Mouse (Mus musculus) kidney, embryonic 15.5 days (tissue): ENCODE data around the gene Gpr37l1. TPM values are rescaled to one million over a fixed set of nuclear protein-coding genes. Genes with fewer than 3 reads are reported as not detected.

Experiments used
- ATAC-seq: fragments of 200-750 bp; cut with Nextera tagmentation; replicated peaks from 2 replicates; pipeline ENCODE4 v1.8.0; 2017; ENCODE audit warnings: moderate TSS enrichment; ENCODE audit not compliant: low FRiP score
- H3K27ac ChIP-seq: fragments of 300-500 bp; sonication (generic); 2 replicates; pipeline ENCODE4 v1.5.1; 2015; ENCODE audit warnings: mild to moderate bottlenecking, inconsistent platforms
- H3K27me3 ChIP-seq: fragments of 300-500 bp; sonication (generic); 2 replicates; pipeline ENCODE4 v1.6.1; 2015; ENCODE audit warnings: inconsistent platforms
- H3K36me3 ChIP-seq: fragments of 300-500 bp; sonication (generic); 2 replicates; pipeline ENCODE4 v1.6.1; 2015; ENCODE audit warnings: inconsistent platforms
- H3K4me1 ChIP-seq: fragments of 300-500 bp; sonication (generic); 2 replicates; pipeline ENCODE4 v1.6.1; 2015; ENCODE audit warnings: inconsistent platforms
- H3K4me2 ChIP-seq: fragments of 300-500 bp; sonication (generic); 2 replicates; pipeline ENCODE4 v1.6.1; 2015; ENCODE audit warnings: moderate library complexity, mild to moderate bottlenecking, inconsistent platforms
- H3K4me3 ChIP-seq: fragments of 300-500 bp; sonication (generic); replicated peaks from 2 replicates; pipeline ENCODE4 v1.5.1; 2015; ENCODE audit warnings: mild to moderate bottlenecking, inconsistent platforms
- H3K9ac ChIP-seq: fragments of 300-500 bp; sonication (generic); 2 replicates; pipeline ENCODE4 v1.6.1; 2015; ENCODE audit warnings: mild to moderate bottlenecking, inconsistent platforms
- H3K9me3 ChIP-seq: fragments of 300-500 bp; sonication (generic); replicated peaks from 2 replicates; pipeline ENCODE4 v1.6.1; 2016; ENCODE audit warnings: inconsistent platforms
- WGBS: fragments of 180-500 bp; shearing (Covaris S2); methylation state at CpG from one replicate; pipeline ENCODE4 v1.1.7; 2015; ENCODE audit warnings: mixed read lengths; 5-methylcytosine and 5-hydroxymethylcytosine counted together
- polyA plus RNA-seq: library from polyadenylated mRNA; unstranded; fragments of >200 nt; fragmentation: Nextera tagmentation; extraction: Ambion mirVana; gene quantifications from 2 replicates; pipeline ENCODE4 v1.2.1, GENCODE M21; 2015

The Gpr37l1 gene
- polyA plus RNA-seq, 1 experiment from 2014 or later, result not detected

- ATAC-seq, result no peak
These were observed 23.5 kb downstream of the Gpr37l1 start for GRCm38 (mm10) chr1:135143940-135144339.

GRCm38 (mm10) chr1:135142452-135142851, 25.0 kb downstream of the Gpr37l1 start:
- ATAC-seq, result no peak
- Histone ChIP-seq H3K4me2 (no peak overlapping the region), H3K36me3 (no peaks in the 10 kb centered on the region), H3K27ac (no peak overlapping the region), H3K4me3 (no peak overlapping the region), H3K9ac (no peak overlapping the region), H3K9me3 (no peaks in the 10 kb centered on the region), H3K4me1 (peaks cover 5% of the 10 kb centered on the region), H3K27me3 (peaks cover 16% of the 10 kb centered on the region; the same call in 1 of the 2 replicates)
- 76% methylated on average over 2 of the region's 2 CpGs for WGBS

More at GRCm38 (mm10) chr1:135143940-135144339, 23.5 kb downstream of the Gpr37l1 start:
- H3K9me3 ChIP-seq, result no peaks in the 10 kb centered on the region
- no peak overlapping the region for H3K4me3 ChIP-seq
- H3K27me3 ChIP-seq, result peaks cover 16% of the 10 kb centered on the region; the same call in 1 of the 2 replicates
- WGBS, result 78% methylated on average over 2 of the region's 2 CpGs
- peaks cover 19% of the 10 kb centered on the region for H3K4me1 ChIP-seq
- no peaks in the 10 kb centered on the region for H3K36me3 ChIP-seq
- H3K9ac ChIP-seq, result no peak overlapping the region
- no peak overlapping the region for H3K27ac ChIP-seq
- H3K4me2 ChIP-seq, result no peak overlapping the region

- Histone ChIP-seq H3K27ac (no peak overlapping the region), H3K4me2 (no peak overlapping the region), H3K9ac (no peak overlapping the region), H3K36me3 (no peaks in the 10 kb centered on the region), H3K27me3 (peaks cover 10% of the 10 kb centered on the region; the same call in 1 of the 2 replicates), H3K9me3 (no peaks in the 10 kb centered on the region), H3K4me1 (no peaks in the 10 kb centered on the region), H3K4me3 (no peak overlapping the region)
- ATAC-seq, result no peak
- 74% methylated on average over 2 of the region's 2 CpGs for WGBS
These were observed 27.6 kb downstream of the Gpr37l1 start for GRCm38 (mm10) chr1:135139906-135140305.

GRCm38 (mm10) chr1:135136500-135136899, 31.0 kb downstream of the Gpr37l1 start:
- no peaks in the 10 kb centered on the region for H3K27me3 ChIP-seq
- WGBS, result 12% methylated on average over 1 of the region's 1 CpGs
- no peak overlapping the region for H3K4me2 ChIP-seq
- H3K36me3 ChIP-seq, result no peaks in the 10 kb centered on the region
- no peak overlapping the region for H3K27ac ChIP-seq
- H3K4me3 ChIP-seq, result no peak overlapping the region
- no peak for ATAC-seq
- peaks cover 15% of the 10 kb centered on the region for H3K4me1 ChIP-seq
- no peaks in the 10 kb centered on the region for H3K9me3 ChIP-seq
- H3K9ac ChIP-seq, result no peak overlapping the region

- 93% methylated on average over 8 of the region's 8 CpGs for WGBS
- no peaks in the 10 kb centered on the region for H3K9me3 ChIP-seq
- no peaks in the 10 kb centered on the region for H3K36me3 ChIP-seq
- no peak overlapping the region for H3K4me2 ChIP-seq
- H3K9ac ChIP-seq, result no peak overlapping the region
- peaks cover 24% of the 10 kb centered on the region for H3K4me1 ChIP-seq
- H3K27ac ChIP-seq, result no peak overlapping the region
- ATAC-seq, result no peak
- no peaks in the 10 kb centered on the region for H3K27me3 ChIP-seq
- H3K4me3 ChIP-seq, result no peak overlapping the region
These were observed 32.2 kb downstream of the Gpr37l1 start for GRCm38 (mm10) chr1:135135111-135135787.

- no peak overlapping the region for H3K4me3 ChIP-seq
- H3K36me3 ChIP-seq, result no peaks in the 10 kb centered on the region
- no peak overlapping the region for H3K9ac ChIP-seq
- no peak overlapping the region for H3K4me2 ChIP-seq
- peaks cover 33% of the 10 kb centered on the region for H3K4me1 ChIP-seq
- no peaks in the 10 kb centered on the region for H3K9me3 ChIP-seq
- WGBS, result 82% methylated on average over 10 of the region's 10 CpGs
- H3K27me3 ChIP-seq, result peaks cover 8% of the 10 kb centered on the region; the same call in 1 of the 2 replicates
- no peak overlapping the region for H3K27ac ChIP-seq
- no peak for ATAC-seq
These were observed 33.6 kb downstream of the Gpr37l1 start for GRCm38 (mm10) chr1:135133678-135134435.

GRCm38 (mm10) chr1:135132893-135133369, 34.5 kb downstream of the Gpr37l1 start:
- Histone ChIP-seq H3K27me3 (peaks cover 8% of the 10 kb centered on the region; the same call in 1 of the 2 replicates), H3K9ac (no peak overlapping the region), H3K36me3 (no peaks in the 10 kb centered on the region), H3K4me3 (no peak overlapping the region), H3K9me3 (no peaks in the 10 kb centered on the region), H3K4me1 (peaks cover 40% of the 10 kb centered on the region), H3K27ac (no peak overlapping the region), H3K4me2 (no peak overlapping the region)
- 81% methylated on average over 9 of the region's 9 CpGs for WGBS
- no peak for ATAC-seq

GRCm38 (mm10) chr1:135132473-135132872, 35.0 kb downstream of the Gpr37l1 start, which contains the start of gene Ptpn7:
Gene Ptpn7, plus strand, starts transcription at chr1:135132700.
- Histone ChIP-seq H3K4me3 (no peak within 1 kb of the TSS), H3K9ac (no peak within 1 kb of the TSS), H3K36me3 (no peaks in the 10 kb centered on the region), H3K27me3 (peaks cover 8% of the 10 kb centered on the region; the same call in 1 of the 2 replicates), H3K27ac (peak within 1 kb of the TSS; percentile 71), H3K4me1 (peaks cover 45% of the 10 kb centered on the region), H3K4me2 (no peak within 1 kb of the TSS), H3K9me3 (no peaks in the 10 kb centered on the region)
- ATAC-seq, result peak; percentile 41; the same call in 1 of the 2 replicates
- WGBS, result 21% methylated on average over 10 of the region's 10 CpGs

- no peaks in the 10 kb centered on the region for H3K36me3 ChIP-seq
These were observed 35.9 kb downstream of the Gpr37l1 start for GRCm38 (mm10) chr1:135131560-135131959.

GRCm38 (mm10) chr1:135131034-135131433, 36.4 kb downstream of the Gpr37l1 start:
- ATAC-seq, result no peak
- Histone ChIP-seq H3K4me2 (0 out of 2 replicates have a peak overlapping the region, but pooled peaks have one; percentile 14), H3K9me3 (no peaks in the 10 kb centered on the region), H3K27me3 (peaks cover 8% of the 10 kb centered on the region; the same call in 1 of the 2 replicates), H3K4me3 (no peak overlapping the region), H3K36me3 (no peaks in the 10 kb centered on the region), H3K27ac (peak overlapping the region; percentile 71), H3K4me1 (peaks cover 59% of the 10 kb centered on the region), H3K9ac (no peak overlapping the region)
- WGBS, result 26% methylated on average over 6 of the region's 6 CpGs

More at GRCm38 (mm10) chr1:135131560-135131959, 35.9 kb downstream of the Gpr37l1 start:
- Histone ChIP-seq H3K4me2 (0 out of 2 replicates have a peak overlapping the region, but pooled peaks have one; percentile 14), H3K9me3 (no peaks in the 10 kb centered on the region), H3K9ac (no peak overlapping the region), H3K27ac (peak overlapping the region; percentile 71), H3K27me3 (peaks cover 8% of the 10 kb centered on the region; the same call in 1 of the 2 replicates), H3K4me1 (peaks cover 54% of the 10 kb centered on the region), H3K4me3 (no peak overlapping the region)
- no peak for ATAC-seq
- WGBS, result 37% methylated on average over 8 of the region's 8 CpGs

GRCm38 (mm10) chr1:135130376-135131018, 37.0 kb downstream of the Gpr37l1 start:
- no peaks in the 10 kb centered on the region for H3K9me3 ChIP-seq
- H3K4me1 ChIP-seq, result peaks cover 61% of the 10 kb centered on the region
- H3K4me3 ChIP-seq, result no peak overlapping the region
- ATAC-seq, result no peak
- 76% methylated on average over 2 of the region's 2 CpGs for WGBS
- 0 out of 2 replicates have a peak overlapping the region, but pooled peaks have one; percentile 27 for H3K27ac ChIP-seq
- peaks cover 8% of the 10 kb centered on the region; the same call in 1 of the 2 replicates for H3K27me3 ChIP-seq
- H3K4me2 ChIP-seq, result no peak overlapping the region
- no peaks in the 10 kb centered on the region for H3K36me3 ChIP-seq
- no peak overlapping the region for H3K9ac ChIP-seq
